Mouse (Mus musculus) megakaryocyte progenitor cell, adult 5-6 weeks (primary cell): Measurements from ENCODE around the gene Rbfox1. TPM values are rescaled to one million over a fixed set of nuclear protein-coding genes. Genes with fewer than 3 reads are reported as not detected.

Experiments
- ATAC-seq: replicated peaks from 2 replicates; pipeline ENCODE4 v1.8.0; 2016; ENCODE audit warnings: mild to moderate bottlenecking, moderate TSS enrichment, inconsistent platforms; ENCODE audit not compliant: poor library complexity
- total RNA-seq, 2 experiments: library from RNA; stranded (forward) in 1 of 2; stranded (reverse) in 1 of 2; fragments of 157-497, 149-512 nt in 1 of 2; fragments of 200-1000 nt in 1 of 2; gene quantifications; 2 replicates each; pipeline versions ENCODE4 v1.2.3 to v1.2.4; 2015 to 2017

Gene Rbfox1
- total RNA-seq, 2 experiments from 2014 or later: 0.15 TPM; not detected in 1

DNA sequence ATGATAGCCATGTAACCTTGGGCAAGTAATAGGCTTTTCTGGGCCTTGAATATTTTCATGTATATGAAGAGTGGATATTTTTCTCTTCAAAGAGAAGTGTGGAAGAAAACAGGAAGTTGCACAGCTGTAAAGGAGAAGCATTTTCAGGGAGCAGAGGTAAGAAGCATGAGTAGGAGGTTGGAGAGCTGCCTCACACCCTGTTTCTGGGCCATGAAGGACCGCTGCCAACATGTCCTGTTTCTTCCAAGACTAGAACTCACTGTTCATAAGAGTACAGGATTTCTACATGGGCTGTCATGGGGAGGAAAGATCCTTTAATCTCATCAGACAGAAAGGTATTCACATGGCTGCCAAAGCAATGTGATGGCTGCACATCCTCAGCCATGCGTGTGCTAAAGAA lies 1098.8 kb downstream of the Rbfox1 start:
- no peak for ATAC-seq

- ATAC-seq: no peak
Measured at GRCm38 (mm10) chr16:6986031-6986430, 1100.9 kb downstream of the Rbfox1 start.

DNA sequence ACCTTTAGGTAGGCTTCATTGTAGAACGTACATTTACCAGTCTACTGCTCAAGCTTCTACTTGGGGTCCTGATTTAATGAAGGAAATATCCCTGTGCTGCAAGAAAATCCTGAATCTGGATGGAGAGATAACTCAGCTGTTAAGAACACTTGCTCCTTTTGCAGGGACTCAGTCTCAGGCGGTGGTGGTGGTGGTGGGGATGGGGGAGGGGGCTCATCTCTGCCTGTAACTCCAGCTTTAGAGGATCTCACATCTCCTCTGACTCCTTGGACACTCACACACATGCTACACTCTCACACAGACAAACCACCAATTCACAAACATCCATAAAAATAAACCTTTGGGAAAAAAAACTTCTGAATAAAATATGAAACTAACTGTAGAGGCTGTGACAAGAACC lies 1101.3 kb downstream of the Rbfox1 start:
- no peak for ATAC-seq

GRCm38 (mm10) chr16:6992251-6992650 lies 1107.1 kb downstream of the Rbfox1 start:
- ATAC-seq: no peak

DNA sequence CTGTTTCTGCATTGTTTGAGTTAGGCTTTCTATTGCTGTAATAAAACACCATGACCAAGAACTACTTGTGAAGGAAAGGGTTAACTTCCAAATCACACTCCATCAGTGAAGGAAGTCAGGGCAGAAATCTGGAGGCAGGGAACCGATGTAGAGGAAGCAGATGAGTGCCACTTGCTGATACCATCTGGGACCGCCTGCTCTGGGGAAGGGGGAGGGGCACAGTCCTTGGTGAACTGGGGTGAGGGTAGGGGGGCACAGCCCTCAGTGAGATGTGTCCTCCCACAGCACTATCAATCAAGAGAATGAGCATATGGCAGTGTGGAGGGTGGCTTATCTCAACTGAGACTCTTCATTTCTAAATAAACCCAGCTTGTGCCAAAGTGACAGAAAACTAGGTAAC lies 1108.0 kb downstream of the Rbfox1 start:
- ATAC-seq: no peak

DNA sequence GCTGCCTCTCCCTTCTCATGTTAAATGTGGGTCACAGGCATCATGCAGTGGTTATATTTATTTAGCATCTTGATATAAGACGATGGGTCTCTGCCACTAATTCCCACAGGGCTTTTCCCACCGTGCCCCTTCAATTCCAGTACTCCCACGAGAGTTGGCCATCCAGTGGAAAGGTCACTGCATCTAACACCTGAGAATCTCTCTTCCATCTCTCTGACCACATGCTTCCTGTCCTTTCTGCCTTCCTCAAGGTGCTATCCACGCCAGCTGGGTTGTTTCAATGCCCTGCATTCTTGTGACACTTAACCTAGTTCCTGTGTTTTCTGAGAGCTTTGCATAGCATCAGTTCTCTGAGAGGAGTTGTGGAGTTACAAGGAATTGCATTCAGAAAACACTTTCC lies 1112.0 kb downstream of the Rbfox1 start:
- no peak for ATAC-seq

DNA sequence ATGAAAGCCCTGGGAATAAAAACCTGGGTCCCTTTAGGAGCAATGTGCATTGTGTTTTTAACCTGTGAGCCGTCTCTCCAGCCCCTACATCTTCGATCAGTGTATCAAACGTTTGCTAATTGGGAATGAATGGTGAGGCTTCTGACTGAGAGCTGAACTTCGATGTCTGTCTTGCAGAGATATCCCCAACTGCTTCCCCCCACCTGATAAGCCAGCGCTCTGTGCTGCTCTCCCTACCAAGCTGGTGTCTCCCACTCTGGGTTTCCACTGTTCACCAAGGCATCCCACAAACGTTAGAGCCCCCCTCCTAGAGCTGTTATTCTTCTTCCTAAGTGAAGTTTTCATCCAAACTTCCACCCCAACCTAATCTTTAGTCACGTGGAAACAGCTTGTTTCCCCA lies 1112.7 kb downstream of the Rbfox1 start:
- peak; percentile 68 for ATAC-seq

GRCm38 (mm10) chr16:7004565-7004964 lies 1119.4 kb downstream of the Rbfox1 start:
- ATAC-seq: no peak

GRCm38 (mm10) chr16:7005478-7005877 lies 1120.3 kb downstream of the Rbfox1 start:
- ATAC-seq: peak; percentile 66

GRCm38 (mm10) chr16:7017310-7017709 lies 1132.2 kb downstream of the Rbfox1 start:
- ATAC-seq: no peak

DNA sequence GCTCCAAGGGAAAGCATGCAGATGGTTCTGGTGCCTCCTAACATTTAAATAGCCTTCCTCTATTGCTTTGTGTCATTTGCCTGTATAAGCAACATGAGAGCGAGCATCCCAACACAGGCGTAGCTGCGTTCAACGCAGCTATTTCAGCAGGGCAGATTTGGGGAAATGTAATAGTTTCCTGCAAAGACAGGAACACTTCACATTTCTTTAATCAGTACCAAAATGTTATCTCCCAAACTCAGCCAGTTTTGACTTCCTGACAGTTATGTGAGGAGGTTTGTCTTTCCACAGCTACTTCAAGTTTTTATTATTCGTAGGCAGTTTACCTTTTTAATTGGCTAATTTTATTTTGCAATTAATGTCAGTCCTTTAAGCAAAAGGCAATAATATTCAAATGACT lies 1149.1 kb downstream of the Rbfox1 start:
- ATAC-seq: 0 out of 2 replicates have a peak, but pooled peaks have one; percentile 44

- no peak for ATAC-seq
Measured at GRCm38 (mm10) chr16:7036566-7036965, 1151.4 kb downstream of the Rbfox1 start.

GRCm38 (mm10) chr16:7036988-7037387 lies 1151.8 kb downstream of the Rbfox1 start:
- no peak for ATAC-seq

DNA sequence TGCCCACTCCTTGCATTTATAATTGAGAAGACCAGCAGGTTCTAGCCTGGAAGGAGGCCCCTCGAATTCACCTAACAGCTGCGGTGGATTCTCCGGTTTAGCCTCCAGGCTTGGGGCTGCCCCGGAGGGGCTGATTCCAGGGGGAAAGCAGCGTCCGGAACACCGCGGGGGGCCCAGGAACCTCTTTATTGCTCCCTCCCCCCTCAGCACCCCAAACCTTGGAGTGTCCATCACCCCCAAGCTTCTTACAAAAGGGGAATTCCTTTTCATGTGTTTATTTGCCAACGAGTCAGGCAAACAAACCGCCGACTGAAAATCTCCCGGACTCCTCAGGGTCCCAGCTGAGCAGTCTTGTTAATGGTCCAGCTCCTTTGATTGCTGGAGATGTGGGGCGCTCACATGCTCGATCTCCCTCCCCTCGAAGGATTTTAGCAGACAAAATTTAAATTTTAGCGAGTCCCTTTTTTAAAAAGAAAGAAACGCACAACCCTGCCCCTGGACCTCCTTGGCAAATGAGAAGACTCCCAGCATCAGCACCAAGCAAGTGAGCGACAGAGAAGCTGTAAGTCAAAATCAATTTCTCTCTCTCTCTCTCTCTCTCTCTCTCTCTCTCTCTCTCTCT lies 1153.6 kb downstream of the Rbfox1 start:
- no peak for ATAC-seq

DNA sequence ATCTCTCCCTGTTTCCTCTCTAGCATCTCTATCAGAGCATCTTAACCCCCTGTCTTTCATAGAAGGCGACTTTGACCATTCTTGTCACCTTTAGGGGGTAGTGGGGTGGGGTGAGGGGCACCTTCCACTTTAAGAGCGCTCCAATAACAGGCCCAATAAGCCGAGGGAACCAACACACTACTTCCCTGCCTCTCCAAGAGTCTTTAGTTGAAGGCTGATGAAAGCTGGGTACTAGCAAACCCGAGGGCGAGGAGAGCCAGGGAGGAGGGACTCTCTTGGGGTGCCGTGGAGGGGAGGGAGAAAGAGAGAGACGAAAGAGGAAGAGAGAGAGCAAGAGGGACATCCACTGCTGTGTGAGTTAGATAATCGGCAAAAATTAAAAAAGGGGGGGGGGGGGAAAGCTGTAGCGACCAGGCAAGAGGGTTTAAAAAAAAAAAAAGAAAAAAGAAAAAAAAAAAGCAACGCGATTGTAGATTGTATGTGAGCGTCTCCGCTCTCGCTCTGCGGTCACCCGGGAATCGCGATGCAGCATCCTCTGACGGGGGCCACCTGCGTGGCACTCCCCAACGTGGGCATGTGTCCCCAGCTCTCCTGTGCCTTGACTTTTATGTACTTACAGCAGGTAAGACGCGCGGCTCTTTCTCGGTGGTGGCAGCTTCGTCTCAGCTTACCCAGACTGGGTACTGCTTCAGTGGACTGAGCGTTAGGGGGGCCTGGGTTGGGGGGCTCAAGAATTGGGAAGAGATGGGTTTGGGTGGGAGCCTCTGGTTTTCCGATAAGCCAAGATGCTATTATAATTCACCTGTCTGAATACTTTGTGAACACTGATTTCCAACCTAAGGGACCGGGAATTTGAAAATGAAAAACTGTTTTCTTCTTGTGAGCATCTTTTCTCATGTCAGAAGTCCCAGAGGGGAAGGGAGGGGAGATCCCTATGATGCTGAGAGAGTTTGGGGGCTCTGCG lies 1154.5 kb downstream of the Rbfox1 start:
- peak; percentile 69 for ATAC-seq

DNA sequence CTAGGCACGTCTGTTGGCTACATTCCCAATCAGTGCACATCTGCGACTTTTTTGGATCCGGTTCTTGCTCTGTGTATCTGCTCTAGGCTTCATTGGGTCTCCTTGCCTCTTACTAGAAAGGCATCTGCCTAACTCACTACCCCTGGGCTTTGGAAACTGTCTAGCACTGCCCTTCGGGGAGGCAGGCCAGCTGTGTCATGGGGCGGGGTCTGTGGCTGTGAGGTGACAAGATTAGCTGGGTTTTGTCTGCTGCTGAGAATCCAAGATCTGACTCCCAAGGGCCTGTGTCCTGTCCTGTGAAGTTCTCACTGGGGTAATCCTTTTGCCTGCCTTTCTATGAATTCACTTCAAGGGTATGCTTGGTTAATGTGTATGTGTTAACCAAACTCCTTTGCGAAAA lies 1155.5 kb downstream of the Rbfox1 start:
- ATAC-seq: peak; percentile 65; the same call in 1 of the 2 replicates

- ATAC-seq: no peak
Measured at GRCm38 (mm10) chr16:7047421-7047820, 1162.3 kb downstream of the Rbfox1 start.

DNA sequence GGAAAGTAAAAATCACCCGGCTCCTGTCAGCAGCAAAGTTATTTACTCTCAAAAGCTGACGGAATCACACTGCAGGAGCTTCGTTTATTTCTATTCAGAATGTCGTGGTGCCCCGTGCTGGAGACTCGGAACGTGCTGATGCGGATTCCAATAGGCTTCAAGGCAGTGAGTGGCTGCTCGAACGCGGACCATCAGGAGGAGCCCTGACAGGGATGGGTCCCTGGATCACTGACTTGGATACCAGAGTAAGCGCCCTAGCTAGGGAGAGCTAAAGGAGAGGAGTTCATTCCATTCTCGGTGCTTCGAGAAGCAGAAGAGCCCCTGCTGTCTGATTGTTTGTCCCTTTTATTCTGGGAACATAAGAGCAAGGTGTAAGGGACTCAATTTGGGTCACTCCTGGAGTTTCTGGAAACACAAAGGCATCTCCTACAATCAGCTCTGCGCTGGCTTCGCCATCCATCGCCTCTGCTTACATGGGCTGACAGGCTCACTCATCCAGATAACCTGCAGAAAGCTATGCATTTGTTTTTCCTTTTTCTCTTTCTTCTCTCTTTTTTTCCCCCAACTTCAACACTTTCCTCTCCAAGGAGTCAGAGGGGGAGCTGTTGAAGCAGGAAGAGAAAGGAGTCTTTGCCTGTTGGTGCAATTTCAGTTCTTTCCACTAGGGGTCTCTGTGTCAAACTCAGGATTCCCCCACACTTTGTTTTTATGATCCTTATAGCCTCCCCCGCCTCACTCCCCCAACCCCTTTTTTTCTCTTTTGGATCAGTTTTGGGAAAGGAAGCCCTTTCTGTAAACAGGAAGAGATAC lies 1164.2 kb downstream of the Rbfox1 start:
- ATAC-seq: peak; percentile 77

- ATAC-seq: no peak
Measured at GRCm38 (mm10) chr16:7050945-7051344, 1165.8 kb downstream of the Rbfox1 start.

- ATAC-seq: no peak
Measured at GRCm38 (mm10) chr16:7051991-7052390, 1166.8 kb downstream of the Rbfox1 start.

- ATAC-seq: no peak
Measured at GRCm38 (mm10) chr16:7052408-7052807, 1167.3 kb downstream of the Rbfox1 start.
